Mouse (Mus musculus) spleen, postnatal 10 days (tissue): ENCODE results near the gene Wdr47.
"Not testable (repeated sequence)": the region's sequence is repeated elsewhere in the genome, so short reads cannot be mapped to it uniquely, and the experiment has no call there.

Experiments used
- DNase-seq, 2 experiments: peaks; one replicate each; pipeline ENCODE4 v3.0.0; 2021 to 2022; ENCODE audit warnings: low spot score in 2 of 2

The Wdr47 gene

DNA sequence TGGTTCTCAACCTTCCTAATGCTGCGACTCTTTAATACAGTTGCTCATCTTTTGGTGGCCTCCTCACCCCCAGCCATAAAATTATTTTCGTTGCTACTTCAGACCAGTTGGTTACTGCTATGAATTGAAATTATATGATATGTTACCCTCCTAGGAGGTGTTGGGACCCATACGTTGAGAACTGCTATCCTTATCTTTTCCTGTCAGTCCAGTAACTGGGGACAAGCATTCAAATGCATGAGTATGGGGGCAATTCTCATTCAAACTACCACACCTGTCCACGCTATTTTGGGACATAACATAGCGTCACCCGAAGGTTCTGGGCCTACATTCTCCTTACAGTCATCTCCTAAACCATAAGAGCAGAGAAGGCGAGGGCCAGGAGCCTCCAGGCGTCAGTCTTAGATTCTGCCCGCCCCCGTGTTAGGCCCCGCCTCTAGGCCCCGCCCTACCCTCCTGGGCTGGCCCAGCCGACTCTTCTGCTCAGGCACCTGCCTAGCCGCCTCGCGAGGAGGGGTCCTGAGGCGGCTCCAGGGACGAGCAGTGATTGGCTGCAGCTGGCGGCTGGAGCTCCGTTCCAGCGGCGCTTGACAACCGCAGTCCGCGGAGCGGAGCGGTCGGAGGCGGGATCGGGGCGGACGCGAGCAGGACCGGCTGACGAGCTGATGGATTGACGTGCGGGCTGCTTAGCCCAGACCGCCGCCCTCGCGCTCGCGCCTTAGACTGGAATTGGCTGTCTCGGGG, at the start of gene Wdr47:
Wdr47 (plus strand) TSS at position 494 of the 744 bp plus-strand sequence.
- peak; percentile 93 to 98 for DNase-seq

DNA sequence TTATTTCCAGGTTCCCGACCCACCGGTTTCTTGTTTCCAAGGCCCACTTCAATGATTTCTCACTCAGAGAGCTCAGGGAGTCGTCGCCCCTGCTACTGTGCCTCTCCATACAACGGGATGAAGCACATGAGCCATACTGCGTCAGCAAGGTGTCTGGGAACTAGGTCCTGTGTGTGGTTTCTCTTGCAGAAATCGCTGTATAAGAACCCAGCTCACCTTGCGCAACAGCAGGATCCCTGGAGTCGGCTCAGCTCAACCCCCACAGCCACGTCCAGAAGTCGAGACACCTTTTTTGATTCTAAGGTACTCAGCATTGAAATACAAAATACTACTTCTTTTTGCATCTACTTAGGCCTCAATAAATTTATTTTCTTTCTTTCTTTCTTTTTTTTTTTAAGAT, 48.8 kb upstream of the Wdr47 start:
- DNase-seq: no peak

DNA sequence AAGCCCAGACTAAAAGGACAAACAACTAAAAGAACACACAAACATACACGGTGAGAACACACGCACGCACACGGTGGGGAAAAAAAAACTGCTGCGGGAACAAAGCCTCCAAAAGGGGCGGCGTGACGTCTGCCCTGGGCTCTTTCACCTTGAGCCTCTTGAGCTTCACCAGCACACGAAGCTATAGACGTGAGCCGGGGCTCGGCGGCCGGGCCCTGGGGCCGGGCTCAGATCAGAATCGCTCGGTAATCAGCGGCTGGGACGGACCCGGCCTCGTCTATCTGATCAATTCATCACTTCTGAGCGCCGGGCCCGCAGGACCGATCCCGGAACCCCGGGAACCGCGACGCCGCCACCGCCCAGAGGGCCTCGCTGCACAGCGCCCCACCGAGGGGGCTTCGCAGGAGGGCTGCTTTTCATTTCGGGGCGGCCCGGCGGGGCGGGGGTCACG, 36.9 kb upstream of the Wdr47 start:
- no peak for DNase-seq

DNA sequence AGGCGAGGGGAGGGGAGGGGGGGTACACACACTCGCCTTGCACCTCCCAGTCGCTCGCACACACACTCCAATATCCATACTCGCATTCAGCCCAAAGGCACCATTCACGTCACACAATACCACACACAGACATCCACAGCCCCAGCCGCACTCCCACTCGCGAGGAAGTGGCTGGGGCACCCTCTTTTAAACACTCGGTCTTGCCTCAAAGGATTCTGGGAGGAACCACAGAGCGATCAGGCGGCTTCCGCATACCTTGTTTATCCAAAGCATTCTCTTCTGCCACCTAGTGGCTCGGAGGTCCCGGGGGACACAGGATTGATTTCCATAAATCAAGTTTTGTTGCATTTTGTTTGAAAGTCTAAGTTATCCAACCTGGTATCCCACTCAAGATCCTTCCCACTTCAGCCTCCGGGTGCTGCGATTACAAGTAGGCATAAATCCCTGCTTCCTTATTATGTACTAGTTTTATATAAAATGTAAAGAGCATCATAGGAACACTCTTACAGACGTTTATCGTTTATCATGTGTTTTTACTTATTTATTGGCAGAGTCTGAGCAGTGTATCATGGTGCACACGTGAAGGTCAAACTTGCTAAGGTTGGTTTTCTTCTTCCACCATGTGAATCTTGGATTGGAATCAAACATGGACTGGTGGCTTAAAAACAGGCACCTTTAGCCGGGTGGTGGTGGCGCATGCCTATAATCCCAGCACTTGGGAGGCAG, 36.3 kb upstream of the Wdr47 start:
- DNase-seq: peak; percentile 93 to 96

DNA sequence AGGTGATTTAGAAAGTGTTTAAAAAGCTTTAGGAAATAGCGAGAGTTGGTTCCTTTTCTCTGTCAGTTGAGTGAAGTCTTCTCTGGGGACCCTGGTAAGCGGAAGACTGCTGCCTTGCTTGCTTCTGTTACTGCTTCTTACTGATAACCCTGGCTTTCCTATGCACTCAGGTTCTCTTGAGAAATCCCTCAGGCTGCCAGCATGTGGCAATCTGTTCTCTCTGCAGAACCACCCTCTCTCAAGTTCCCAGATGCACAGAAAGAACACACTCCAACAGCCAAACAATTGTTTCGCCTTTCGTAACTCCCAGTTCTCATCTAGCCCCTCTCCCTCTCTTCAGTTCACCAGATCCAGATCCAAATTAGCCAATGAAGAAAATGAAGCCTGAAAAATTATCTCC, 33.2 kb upstream of the Wdr47 start:
- DNase-seq: no peak

DNA sequence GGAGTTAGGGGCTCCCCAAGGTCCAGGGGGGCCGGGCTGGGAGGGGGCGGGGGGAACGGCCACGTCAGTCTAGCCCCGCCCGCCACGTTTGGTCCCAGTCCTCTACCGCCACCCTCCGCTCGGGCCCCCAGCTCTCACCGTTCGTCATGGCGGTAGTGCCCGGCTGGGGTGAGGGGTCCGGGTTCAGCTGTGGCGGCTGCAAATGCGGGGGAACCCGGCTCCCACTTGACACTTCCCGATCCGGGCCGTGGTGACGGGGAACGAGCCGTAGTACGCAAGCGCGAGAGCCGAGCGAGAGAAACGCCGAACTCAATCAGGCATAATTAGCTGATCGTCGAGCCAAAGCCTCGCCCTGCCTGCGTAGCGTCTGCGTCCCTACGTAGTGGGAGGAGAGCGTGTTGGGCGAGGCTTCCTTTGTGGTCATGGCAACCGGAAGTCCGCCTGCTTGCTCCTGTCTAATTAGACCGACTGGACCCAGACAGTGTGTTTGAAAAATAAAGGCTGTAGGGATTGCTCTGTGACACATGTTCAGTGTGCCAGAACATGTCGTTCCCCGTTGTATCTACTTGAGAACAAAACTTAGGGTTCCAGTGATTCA, 28.8 kb upstream of the Wdr47 start, which contains the start of gene Tmem167b:
Tmem167b (minus strand) TSS at position 334 of the 598 bp plus-strand sequence.
- peak; percentile 97 for DNase-seq

DNA sequence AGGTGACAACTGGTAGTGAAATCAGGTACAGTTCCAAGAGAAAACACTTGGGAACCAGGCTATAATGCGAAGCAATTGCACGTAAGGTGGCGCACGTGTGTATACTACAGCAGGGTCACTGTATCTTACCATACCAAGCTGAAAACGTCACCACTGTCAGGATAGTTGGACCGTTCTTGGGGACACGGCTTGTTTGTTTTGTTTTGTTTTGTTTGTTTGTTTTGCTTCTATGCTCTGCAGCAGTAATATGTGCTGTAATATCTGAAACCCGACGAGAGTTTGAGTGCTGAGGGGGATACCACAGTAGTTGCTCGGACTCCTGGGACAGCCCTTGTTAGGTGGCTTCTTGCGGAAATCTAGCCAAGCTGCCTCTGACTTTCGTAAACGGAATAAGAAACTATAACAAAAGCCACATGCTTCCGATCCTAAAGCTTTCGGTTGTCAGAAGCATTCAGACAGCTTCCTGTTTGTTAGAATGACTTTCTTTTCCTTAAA, 28.3 kb upstream of the Wdr47 start:
- peak; percentile 56 for DNase-seq

DNA sequence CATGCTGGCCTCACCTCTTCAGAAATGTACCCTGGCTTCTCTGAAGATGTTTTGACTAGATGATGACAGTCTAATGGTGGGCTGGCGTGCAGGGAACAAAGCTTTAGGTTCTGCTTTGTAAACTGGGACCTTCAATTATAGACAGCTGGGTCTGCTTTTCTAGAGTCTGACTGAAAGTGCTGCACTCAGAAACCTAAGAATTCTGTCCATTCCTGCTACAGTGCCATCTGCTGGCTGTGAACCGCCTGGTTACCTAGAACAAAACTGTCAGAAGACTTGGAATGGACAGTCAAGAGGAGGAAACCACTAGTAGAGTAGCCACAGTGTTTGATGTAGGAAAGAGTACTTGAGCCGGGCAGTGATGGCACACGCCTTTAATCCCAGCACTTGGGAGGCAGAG, 27.8 kb upstream of the Wdr47 start:
- DNase-seq: peak; percentile 83 to 90

DNA sequence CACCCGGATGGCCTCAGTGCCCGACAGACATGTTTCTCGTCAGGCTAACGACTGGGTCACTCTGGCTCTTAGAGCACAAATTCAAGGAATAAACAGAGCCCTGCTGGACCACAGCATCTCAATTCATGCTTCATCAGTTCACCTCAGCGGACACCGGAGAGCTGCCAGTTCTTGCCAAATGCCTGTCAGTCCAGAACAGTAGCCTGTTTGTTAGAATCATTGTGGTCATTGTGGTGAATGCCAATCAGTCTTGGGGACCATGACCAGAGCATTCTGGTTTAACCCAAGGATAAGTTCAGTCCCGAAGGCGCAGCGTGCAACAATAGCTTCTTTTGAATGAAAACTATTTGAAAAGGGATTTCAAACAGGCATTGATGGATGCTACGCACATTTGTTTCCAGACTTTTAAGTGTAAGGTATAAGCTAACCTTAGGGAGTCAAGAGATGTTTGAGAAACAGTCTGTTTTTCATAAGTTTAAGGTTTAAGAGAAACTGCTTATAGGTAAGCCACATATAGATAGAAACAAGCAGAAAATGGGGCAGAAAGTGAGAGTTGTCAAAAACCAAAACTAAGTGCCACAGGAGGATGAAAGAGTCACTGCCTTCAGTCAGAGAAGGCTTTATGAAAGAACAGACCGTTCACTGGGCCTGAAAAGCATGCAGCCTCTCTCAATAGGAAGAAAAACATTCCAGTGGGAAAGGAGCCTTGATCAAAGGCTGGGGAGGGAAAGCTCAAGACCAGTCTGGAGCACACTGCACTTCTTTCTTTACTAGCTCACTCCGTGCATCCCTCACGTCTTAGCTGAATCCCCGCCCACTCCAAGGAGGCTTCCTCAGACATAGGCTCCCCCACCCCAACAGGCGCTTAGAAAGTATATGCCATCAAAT, 22.8 kb upstream of the Wdr47 start:
- no peak for DNase-seq

DNA sequence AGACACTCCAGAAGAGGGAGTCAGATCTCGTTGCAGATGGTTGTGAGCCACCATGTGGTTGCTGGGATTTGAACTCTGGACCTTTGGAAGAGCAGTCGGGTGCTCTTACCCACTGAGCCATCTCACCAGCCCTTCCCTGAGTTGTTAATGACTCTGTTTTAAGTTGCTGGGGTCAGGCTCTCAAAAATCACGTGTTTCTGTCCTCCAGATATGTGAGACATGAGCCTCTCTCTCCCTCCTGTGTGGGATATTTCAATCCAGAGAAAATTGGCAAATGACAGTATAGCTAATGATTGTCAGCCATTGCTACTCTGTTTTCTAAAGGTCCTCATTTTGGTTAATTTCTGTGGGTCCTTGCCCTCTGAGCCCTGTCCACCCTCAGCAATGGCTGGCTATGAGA, 21.4 kb upstream of the Wdr47 start:
- not testable (repeated sequence) for DNase-seq

DNA sequence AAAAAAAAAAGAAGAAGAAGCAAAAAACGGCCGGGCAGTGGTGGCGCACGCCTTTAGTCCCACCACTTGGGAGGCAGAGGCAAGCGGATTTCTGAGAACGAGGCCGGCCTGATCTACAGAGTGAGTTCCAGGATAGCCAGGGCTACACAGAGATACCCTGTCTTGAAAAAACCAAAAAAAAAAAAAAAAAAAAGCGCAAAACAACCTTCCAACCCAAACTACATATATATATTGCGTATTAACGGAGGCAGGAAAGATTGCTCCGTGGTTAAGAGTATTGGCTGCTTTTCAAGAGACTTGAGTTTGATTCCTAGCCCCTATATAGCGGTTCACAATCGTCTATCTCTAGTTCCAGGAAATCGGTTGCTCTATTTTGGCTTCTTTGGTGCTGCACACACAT, 20.3 kb upstream of the Wdr47 start:
- DNase-seq: no peak

DNA sequence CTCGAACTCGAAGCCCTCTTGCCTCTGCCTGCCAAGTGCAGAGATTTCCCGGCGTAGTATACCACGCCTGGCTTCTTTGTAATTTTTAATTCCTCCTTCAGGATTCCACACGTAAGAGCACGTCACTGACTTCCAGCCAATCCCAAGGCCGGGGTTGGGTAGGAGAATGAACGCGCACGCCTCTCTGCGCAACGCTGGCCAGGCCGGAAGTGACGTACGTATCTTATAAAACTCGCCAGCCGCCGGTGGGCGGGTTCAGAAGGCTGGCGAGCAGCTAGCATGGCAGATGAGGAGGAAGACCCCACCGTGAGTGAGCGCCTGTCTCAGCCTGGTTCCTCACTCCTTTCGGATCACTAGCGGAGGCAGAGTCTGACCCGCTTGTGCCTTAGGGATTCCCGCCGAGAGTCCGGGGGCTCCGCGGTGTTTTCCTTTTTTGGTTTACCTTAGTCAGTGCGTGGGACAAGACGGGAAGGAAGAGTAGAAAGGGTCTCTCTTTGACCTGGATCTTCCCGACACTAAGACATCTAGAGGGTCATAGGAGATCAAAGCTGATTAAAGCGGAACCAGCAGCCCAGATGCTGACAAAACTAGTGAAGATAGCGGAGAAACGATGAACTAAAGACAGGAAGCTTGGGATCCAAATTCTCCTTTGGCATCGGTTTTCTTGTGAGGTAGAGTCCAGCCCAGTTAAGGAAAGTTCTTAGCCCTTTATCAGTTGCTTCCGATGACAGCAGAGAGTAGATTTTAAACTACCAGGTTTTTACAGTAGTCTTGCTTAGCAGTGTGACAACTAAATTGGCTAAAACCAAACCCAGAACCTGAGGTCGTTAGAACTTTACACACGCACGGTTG, 19.4 kb upstream of the Wdr47 start, which contains the start of gene Taf13:
Taf13 (plus strand) TSS at position 256 of the 852 bp plus-strand sequence.
- peak; percentile 93 to 95 for DNase-seq

DNA sequence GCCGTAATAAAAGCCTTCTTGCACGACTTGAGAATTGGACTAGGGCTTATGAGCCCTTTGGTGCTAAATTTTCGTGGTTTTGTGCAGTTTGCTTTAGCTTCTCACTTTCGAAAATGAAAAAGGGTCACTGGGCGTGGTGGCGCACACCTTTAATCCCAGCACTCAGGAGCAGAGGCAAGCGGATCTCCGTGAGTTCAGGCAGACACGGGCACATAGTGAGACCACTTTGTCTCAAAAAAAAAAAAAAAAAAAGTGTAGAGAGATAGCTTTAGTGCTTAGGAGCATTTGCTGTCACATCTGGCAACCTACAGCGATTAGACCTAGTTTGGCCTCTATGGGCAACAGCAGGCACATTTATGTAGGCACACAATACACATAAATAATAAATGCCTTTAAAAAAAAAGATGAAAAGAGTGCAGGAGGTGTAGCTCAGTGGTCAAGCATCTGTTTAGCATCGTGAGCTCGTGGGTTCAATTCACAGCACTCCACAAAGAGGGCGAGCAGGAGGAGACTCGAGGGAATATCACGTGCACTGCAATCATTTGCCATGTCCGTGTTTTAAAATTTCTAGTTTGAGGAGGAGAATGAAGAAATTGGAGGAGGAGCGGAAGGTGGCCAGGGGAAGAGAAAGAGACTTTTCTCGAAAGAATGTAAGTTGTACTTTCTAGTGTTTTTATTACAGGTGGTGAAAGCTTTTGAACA, 18.6 kb upstream of the Wdr47 start:
- DNase-seq: no peak

DNA sequence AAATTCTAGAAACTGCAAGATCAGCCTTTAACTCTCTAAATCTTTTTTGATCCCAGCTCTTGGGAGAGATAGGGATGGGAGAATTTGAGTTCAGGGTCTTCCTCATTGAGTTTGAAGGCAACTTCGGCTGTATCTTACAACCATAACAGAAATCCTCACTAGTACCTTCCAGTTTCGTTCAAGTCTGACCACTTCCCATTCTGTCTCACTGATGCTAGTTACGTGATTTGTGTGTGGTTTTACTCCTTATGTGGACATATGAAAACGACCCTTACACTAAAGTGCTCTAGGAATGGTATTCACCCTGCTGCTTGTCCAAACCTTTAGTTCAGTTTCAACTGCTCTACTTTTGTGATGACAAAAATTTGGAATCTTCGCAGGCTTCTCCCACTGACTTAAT, 17.1 kb upstream of the Wdr47 start:
- DNase-seq: no peak

DNA sequence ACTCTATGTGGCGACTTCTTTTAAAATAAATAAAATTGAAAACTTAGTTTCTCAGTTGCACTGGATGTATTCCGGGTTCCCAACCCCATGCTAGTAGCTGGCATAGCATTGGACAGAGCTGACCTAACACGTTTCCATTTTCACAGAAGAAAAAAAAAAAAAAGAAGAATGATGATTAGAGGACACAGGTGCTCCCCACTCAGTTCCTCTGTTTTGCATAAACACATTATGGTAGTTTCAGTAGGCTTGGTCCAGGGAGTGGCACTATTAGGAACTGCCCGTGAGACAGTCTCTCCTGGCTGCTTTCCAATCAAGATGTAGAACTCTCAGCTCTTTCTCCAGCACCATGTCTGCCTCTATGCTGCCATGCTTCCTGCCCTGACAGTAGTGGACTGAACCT, 6.5 kb upstream of the Wdr47 start:
- DNase-seq: no peak

DNA sequence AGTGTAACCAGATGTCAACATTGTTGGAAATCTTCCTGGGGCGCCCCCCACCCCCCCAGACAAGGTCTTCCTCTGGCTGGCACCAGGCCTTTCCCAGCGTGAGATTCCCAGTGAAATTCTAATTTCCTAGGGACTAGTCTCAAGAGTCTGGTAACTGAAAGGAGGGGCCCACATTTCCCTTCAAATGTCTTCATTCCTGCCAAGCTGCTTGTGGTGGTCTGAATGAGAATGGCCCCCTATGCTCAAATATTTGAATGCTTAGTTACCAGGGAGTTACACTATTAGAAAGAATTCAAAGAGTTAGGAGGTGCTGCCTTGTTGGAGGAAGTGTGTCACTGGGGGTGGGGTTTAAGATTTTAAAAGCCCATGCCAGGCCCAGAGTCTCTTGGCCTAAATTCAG, 2.6 kb upstream of the Wdr47 start:
- no peak for DNase-seq

DNA sequence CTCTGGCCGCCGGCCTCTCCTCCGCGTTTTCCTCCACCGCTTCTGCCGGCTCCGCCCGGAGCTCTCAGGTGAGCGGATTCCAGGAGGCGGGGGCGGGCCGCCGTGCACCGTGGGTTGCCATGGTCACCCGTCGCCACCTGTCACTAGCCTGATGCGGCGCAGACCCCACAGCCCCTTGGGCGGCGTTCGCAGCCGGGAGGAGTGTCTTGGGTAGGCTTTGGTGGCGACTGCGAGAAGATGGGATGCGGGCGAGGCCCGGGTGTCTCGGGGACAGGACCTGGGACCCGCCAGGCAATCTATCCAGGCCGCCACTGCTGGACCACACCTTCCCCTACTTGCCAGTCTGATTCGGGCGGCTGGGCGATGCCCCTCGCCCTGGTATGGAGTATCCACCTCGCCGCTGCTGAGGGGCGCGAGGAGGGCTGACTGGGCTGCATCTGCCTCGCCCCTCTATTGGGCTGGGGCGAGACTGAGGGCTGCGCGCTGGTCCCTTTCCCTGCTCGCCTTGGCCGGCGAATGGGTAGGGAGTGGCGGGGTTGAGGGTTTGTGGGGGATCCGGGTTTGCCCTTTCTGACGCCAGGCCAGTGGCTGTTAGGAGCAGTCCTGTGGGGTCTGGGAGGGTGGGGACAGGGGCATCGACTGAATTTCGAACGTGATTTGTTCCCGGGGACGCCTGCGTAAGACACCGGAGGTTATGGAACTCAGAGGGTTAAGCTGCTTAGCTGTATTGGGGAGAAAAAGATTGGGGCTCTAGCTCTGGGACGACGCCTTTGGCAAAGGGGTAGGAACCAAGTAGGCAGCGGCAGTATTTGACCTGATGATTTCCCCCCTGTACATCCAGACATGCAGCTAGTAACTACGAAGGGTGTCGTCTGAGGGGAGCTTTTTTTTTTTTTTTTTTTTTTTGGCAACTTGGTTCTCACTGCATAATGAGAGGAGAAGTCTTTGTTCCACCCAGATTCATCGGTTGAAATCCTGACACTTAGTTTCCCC, 747 bp downstream of the Wdr47 start:
- no peak for DNase-seq

DNA sequence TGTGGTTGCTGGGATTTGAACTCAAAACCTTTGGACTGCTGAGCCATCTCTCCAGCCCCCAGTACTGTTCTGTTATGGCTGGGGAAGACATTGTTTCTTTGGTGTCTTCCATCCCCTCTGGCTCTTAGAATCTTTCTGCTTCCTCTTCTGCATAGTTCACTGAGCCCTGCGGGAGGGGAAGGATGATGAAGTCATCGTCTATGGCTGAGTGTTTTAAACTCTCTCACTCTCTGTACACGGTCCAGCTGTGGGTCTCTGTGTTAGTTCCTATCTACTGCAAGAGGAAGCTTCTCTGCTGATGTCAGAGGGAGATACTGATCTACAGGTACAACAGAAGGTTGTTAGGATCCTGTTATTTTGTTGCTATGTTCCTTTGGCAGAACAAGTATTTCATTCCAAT, 17.8 kb downstream of the Wdr47 start:
- DNase-seq: no peak

DNA sequence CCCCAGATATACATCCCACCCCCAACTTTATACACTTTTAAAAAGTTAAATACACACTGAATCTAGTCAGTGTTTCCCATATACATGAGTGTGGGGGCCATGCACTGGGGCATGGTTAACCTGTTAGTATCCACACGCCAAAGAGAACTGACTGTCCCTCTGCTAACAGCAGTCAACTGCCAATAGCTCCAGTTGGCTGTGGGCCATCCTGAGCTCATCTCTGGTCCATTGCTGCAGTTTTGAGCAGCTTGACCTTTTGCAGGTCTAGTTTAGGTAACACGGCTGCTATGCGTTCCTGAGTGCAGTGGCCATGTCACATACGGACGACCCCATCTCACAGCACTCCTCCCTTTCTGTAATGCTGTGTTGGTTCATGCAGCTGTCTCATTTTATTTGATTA, 43.7 kb downstream of the Wdr47 start:
- DNase-seq: no peak
